Mouse (Mus musculus) gastrocnemius, adult 2 months (tissue): ENCODE data around the gene Kdm2b. TPM values are rescaled to one million over a fixed set of nuclear protein-coding genes. Genes with fewer than 3 reads are reported as not detected.

Experiments
- DNase-seq: peaks from one replicate; pipeline ENCODE4 v3.0.0; 2022
- H3K27ac ChIP-seq: fragments of 200-600 bp; 2 replicates; pipeline ENCODE4 v1.8.1; 2022; ENCODE audit warnings: mild to moderate bottlenecking
- H3K4me3 ChIP-seq: fragments of 200-600 bp; 2 replicates; pipeline ENCODE4 v1.8.1; 2022; ENCODE audit warnings: mild to moderate bottlenecking, moderate library complexity
- CTCF ChIP-seq: fragments of 200-600 bp; IDR thresholded peaks from 2 replicates; pipeline ENCODE4 v1.8.1; 2022; ENCODE audit warnings: antibody characterized with exemption, mild to moderate bottlenecking, moderate library complexity
- intact Hi-C: fragments of 180-260 bp; cut with DNase I; formaldehyde crosslinking; loops from one replicate; pipeline ENCODE4 v1.15.1; 2025
- total RNA-seq, 2 experiments: library from RNA; stranded (reverse); gene quantifications; 2 replicates each; pipeline ENCODE4 v1.2.3; 2021

Gene Kdm2b
- total RNA-seq, 2 experiments from 2014 or later, result 11.5 to 13.3 TPM

DNA sequence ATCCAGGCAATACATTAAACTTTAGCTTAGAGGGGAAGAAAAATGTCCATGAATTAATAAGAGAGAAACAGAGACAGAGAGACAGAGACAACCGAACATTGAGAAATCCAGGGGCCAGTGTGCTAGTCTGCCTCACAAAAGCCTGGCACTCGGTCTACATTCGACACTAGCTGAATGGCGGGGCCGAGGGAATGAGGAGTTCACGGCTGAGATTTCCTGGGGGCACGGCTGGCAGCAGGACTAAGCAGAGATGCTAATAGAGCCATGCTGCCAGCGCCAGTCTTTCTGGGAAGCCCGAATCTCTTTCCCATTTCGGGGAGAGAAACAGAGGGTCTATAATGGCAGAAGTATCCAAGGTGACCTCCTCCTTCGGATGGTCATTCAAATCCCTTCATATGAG lies 30.2 kb downstream of the Kdm2b start:
- TF ChIP-seq CTCF, result no peak
- no peak overlapping the region for H3K27ac ChIP-seq
- intact Hi-C loops, result no loop called here
- DNase-seq, result no peak
- no peak overlapping the region for H3K4me3 ChIP-seq

DNA sequence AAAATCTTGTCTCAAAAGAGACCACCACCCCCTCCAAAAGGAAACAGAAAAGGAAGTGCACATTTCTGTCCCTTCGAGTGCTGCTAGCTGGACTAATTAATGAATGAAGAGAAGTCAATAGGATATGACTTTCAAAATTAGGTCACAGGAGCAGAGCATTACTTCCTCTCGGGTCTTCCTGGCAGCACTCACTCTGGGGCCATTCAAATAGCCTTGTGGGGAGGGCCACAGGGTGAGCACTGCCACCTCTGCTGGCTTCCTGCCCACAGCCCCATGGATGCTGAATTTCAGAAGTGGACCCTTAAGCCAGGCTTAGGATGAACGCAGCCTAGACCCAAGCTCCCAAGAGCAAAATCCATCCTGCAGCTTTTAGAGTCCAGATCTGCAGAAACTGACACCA lies 33.6 kb downstream of the Kdm2b start:
- no peak overlapping the region for H3K4me3 ChIP-seq
- intact Hi-C loops, result no loop called here
- DNase-seq, result no peak
- H3K27ac ChIP-seq, result no peak overlapping the region
- TF ChIP-seq CTCF, result no peak

GRCm38 (mm10) chr5:122951913-122952641 lies 37.5 kb downstream of the Kdm2b start:
- Histone ChIP-seq H3K27ac (peak overlapping the region; percentile 61; the same call in 1 of the 2 replicates), H3K4me3 (peak overlapping the region; percentile 74)
- TF ChIP-seq CTCF, result no peak
- peak; percentile 44 for DNase-seq
- intact Hi-C loops, result no loop called here

DNA sequence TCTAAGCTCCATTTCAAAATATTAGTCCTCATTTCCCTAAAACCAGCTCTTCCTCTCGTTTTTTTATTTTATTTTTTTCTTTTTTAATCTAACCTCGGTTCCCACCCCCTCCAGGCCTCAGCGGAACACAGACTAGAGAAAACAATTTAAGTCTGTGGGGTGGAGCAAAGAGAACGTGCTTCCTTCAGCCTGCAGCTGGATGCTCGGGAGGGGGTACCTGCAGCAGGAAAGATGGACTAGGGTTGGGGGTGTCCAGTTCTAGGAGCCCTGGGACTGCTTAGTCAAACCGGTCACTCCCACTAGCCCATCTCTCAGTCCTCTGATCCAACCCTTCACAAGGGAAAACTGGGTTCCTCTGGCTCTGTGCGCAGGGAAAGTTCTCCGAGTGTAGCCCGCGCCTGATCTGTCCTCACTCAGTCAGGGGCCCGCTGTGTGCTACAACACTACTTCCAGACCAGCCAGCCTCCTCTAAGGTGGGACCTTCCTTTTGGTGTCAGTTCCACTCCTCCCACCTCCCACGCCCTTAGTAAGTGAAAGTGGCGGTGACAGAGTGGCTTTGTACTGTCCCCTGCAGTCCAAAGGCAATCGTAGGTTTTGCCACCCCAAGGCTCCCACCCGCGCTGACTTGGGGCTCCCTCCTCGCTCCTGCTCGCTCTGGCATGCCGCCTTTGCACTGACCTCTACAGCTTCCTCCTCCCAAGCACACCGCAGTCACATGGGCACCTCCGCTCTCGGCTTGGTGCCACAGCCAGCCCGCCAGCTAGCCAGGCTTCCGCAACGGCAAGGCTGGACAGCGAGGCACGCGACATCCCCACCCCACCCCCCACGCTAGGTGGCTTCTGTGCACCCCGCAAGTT lies 38.3 kb downstream of the Kdm2b start:
- Histone ChIP-seq H3K27ac (peak overlapping the region; percentile 61), H3K4me3 (peak overlapping the region; percentile 74)
- TF ChIP-seq CTCF, result no peak
- DNase-seq, result peak; percentile 86
- intact Hi-C loops, result no loop called here

DNA sequence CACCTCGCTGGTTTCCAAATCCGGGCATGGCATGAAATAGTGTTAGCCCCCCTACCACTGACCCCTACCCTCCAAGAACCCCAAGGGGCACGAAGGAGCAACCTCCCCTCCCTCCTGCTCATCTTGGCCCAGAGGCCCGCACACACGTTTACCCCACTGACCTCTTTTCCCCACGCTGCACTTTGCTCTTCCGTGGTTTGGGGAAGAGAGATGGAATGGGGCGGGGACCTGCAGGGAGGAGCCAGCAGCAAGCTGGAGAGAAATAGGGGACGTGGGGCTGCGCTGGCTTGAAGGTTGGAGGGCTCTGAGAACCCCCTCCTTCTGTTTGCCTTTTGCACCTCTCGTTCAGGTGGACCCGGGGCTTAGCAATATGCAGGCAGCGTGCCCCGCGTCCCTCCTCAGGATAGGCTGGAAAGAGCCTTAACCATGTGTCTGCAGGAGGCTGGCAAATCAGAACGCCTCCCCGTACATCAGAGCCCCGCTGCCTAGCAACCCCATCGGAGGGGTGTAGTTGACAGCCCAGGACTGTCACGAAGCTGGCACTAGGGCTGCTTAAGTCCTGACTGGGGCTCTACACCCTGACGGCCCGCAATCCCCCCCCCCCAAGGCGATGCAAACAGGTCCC lies 39.2 kb downstream of the Kdm2b start:
- TF ChIP-seq CTCF, result no peak
- intact Hi-C loops, result no loop called here
- DNase-seq, result no peak
- Histone ChIP-seq H3K27ac (no peak overlapping the region), H3K4me3 (peak overlapping the region; percentile 11)

GRCm38 (mm10) chr5:122949101-122949500 lies 40.5 kb downstream of the Kdm2b start:
- H3K27ac ChIP-seq, result no peak overlapping the region
- no peak for TF ChIP-seq CTCF
- H3K4me3 ChIP-seq, result no peak overlapping the region
- intact Hi-C loops, result no loop called here
- no peak for DNase-seq

DNA sequence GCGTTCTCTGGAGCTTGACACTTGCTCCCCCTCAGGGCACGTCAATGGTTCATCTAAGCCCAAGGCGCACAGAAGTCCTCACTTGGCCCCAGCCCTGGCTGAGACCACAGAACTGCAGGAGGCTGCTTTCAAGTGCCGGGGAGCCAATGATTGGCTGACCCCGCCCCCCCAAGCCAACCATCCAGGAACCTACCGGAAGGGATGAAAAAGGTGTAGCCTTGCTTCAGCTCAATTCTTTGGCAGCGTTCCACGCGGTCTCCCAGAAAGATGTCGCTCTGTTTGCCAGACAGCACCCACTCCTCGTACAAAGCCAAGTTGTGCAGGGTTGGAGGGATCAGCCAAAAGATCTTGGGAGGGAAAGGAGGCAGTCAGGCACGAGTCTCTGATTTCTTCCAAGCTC lies 42.1 kb downstream of the Kdm2b start:
- Histone ChIP-seq H3K27ac (no peak overlapping the region), H3K4me3 (no peak overlapping the region)
- no peak for DNase-seq
- TF ChIP-seq CTCF, result no peak
- intact Hi-C loops, result no loop called here

GRCm38 (mm10) chr5:122938676-122939075 lies 50.9 kb downstream of the Kdm2b start:
- Histone ChIP-seq H3K4me3 (no peak overlapping the region), H3K27ac (no peak overlapping the region)
- no peak for TF ChIP-seq CTCF
- peak; percentile 35 for DNase-seq
- intact Hi-C loops, result no loop called here

DNA sequence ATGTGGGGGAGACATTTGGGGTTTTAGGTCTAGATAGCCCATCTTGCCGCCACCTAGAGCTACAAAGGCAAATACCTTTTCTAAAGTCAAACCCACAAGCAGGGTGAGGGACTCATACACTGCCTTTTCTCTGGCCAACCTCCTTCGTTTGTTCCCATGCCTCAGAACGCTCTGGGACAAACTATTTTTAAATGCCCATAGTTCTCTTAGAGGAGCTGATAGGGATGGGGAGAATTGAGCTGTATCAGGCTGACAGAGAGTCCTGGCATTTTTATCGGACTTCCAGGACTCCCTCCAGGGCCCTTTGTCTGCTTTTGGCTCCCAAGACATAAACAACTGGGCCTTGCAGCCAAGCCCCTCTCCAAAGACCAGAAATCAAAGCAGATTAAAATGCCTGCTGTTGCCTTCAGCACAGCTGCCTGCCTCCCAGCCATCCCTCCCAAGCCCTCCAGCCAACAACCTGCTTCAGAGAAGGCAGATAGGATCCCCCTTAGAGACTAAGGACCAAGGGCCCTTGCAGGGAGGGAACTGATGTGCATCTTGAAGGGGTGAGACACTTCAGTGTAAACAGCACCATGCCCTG lies 51.6 kb downstream of the Kdm2b start:
- intact Hi-C loops, result no loop called here
- H3K27ac ChIP-seq, result no peak overlapping the region
- no peak overlapping the region for H3K4me3 ChIP-seq
- no peak for TF ChIP-seq CTCF
- no peak for DNase-seq

GRCm38 (mm10) chr5:122937031-122937430 lies 52.6 kb downstream of the Kdm2b start:
- DNase-seq, result no peak
- no peak for TF ChIP-seq CTCF
- Histone ChIP-seq H3K4me3 (no peak overlapping the region), H3K27ac (no peak overlapping the region)
- intact Hi-C loops, result no loop called here

DNA sequence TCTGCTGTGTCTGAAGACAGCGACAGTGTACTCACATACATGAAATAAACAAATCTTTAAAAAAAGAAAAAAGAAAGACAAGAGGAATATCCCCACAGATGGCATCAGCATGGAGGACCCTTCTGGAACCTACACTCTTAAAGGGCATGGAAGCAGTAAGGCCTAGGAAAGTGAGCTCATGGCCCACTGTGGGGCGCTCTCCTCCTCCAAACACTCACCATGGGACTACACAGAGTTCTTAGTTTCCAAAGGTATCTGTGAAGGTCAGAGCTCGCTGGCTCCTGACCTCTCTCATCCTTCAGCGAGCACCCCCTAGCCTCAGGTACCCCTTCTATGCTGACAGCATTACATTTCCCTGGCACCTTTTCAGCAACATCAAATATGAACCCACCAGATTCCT lies 53.8 kb downstream of the Kdm2b start:
- Histone ChIP-seq H3K27ac (no peak overlapping the region), H3K4me3 (no peak overlapping the region)
- intact Hi-C loops, result no loop called here
- no peak for DNase-seq
- peak; percentile 9; the same call in 1 of the 2 replicates for TF ChIP-seq CTCF

DNA sequence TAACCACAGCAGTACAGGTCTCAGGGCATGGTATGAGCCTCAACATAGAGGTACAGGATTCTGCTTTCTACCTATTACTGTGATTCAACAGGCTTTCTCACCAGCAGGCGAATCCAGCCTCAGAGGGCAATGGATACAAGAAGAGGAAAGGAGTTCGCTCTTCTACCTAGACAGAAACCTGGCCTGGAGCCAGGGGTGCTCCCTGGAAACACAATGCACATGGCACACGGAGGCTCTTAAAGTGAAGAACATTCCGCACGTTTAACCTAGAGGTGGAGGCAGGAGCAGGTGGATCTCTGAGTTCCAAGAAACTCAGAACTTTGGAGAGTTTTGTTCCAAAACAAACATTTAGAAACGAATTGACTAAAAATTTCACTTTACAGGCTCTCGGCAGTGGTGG lies 58.6 kb downstream of the Kdm2b start:
- intact Hi-C loops, result no loop called here
- H3K4me3 ChIP-seq, result no peak overlapping the region
- DNase-seq, result no peak
- H3K27ac ChIP-seq, result no peak overlapping the region
- no peak for TF ChIP-seq CTCF

GRCm38 (mm10) chr5:122928293-122928692 lies 61.3 kb downstream of the Kdm2b start:
- no peak for DNase-seq
- intact Hi-C loops, result loop anchor here (5.0 kb wide), 2 partner anchors 84 to 114 kb away; no protein-coding TSS in a partner anchor
- Histone ChIP-seq H3K27ac (no peak overlapping the region), H3K4me3 (no peak overlapping the region)
- TF ChIP-seq CTCF, result no peak
